Mouse (Mus musculus) bone marrow, adult 2 months (tissue): ENCODE results near the gene Cubn. TPM values are rescaled to one million over a fixed set of nuclear protein-coding genes. Genes with fewer than 3 reads are reported as not detected.

Experiments
- H3K27ac ChIP-seq: fragments of 200-500 bp; 2 replicates; pipeline ENCODE4 v1.5.1; 2012; ENCODE audit warnings: low read depth, mild to moderate bottlenecking, control low read depth, inconsistent platforms, low read length; ENCODE audit not compliant: control insufficient read depth, poor library complexity, insufficient read depth
- H3K4me1 ChIP-seq: fragments of 200-500 bp; 2 replicates; pipeline ENCODE4 v1.6.1; 2011; ENCODE audit warnings: low read length; ENCODE audit not compliant: control insufficient read depth, insufficient read depth
- H3K4me3 ChIP-seq: fragments of 200-500 bp; replicated peaks from 2 replicates; pipeline ENCODE3; 2011; ENCODE audit warnings: mild to moderate bottlenecking, low read depth, low read length, control low read depth; ENCODE audit not compliant: control insufficient read depth
- CTCF ChIP-seq: fragments of 200-500 bp; IDR thresholded peaks from 2 replicates; pipeline ENCODE4 v1.5.1; 2011; ENCODE audit warnings: low read length, control low read depth; ENCODE audit not compliant: control insufficient read depth, insufficient read depth
- POLR2A ChIP-seq: fragments of 200-500 bp; IDR thresholded peaks from 2 replicates; pipeline ENCODE4 v1.6.1; 2011; ENCODE audit warnings: low read depth, mild to moderate bottlenecking, control low read depth, low read length, borderline replicate concordance; ENCODE audit not compliant: control insufficient read depth
- WGBS: fragments of 180-500 bp; shearing (Covaris S2); methylation state at CpG from one replicate; pipeline ENCODE4 v1.1.7; 2018; 5-methylcytosine and 5-hydroxymethylcytosine counted together
- polyA plus RNA-seq: library from polyadenylated mRNA; stranded (reverse); fragments of >200 nt; gene quantifications from 2 replicates; pipeline ENCODE4 v1.2.4, GENCODE M21; 2011; ENCODE audit warnings: low replicate concordance; ENCODE audit not compliant: missing spikeins, insufficient read depth, insufficient read length

Gene Cubn
- polyA plus RNA-seq, 1 experiment, result 0.30 TPM

GRCm38 (mm10) chr2:13275874-13276273, 215.7 kb downstream of the Cubn start:
- no peak overlapping the region for H3K27ac ChIP-seq
- TF ChIP-seq POLR2A (no peak), CTCF (peak; percentile 40; the same call in 1 of the 2 replicates)
- H3K4me3 ChIP-seq, result no peak overlapping the region
- WGBS, result 84% methylated on average over 7 of the region's 7 CpGs
- H3K4me1 ChIP-seq, result no peaks in the 10 kb centered on the region; the same call in 1 of the 2 replicates

- H3K4me1 ChIP-seq, result no peaks in the 10 kb centered on the region; the same call in 1 of the 2 replicates
- WGBS, result under 1% methylated on average over 37 of the region's 37 CpGs
- TF ChIP-seq CTCF, result peak; percentile 10; the same call in 1 of the 2 replicates
- TF ChIP-seq POLR2A, result peak; percentile 58; the same call in 1 of the 2 replicates
Observed at GRCm38 (mm10) chr2:13271165-13271957, 220.3 kb downstream of the Cubn start, which contains the start of gene Rsu1. TSS of gene Rsu1 (minus strand) at chr2:13271415.

GRCm38 (mm10) chr2:13270736-13271135, 220.9 kb downstream of the Cubn start:
- Histone ChIP-seq H3K4me1 (no peaks in the 10 kb centered on the region; the same call in 1 of the 2 replicates), H3K4me3 (peak overlapping the region; percentile 97), H3K27ac (peak overlapping the region; percentile 12; the same call in 1 of the 2 replicates)
- WGBS, result 8% methylated on average over 8 of the region's 8 CpGs
- no peak for TF ChIP-seq POLR2A
- TF ChIP-seq CTCF, result no peak

More at GRCm38 (mm10) chr2:13271165-13271957, 220.3 kb downstream of the Cubn start, which contains the start of gene Rsu1:
- H3K27ac ChIP-seq, result peak within 1 kb of the TSS; percentile 37; the same call in 1 of the 2 replicates
- peak within 1 kb of the TSS; percentile 97 for H3K4me3 ChIP-seq

- Histone ChIP-seq H3K4me3 (no peak overlapping the region), H3K4me1 (no peaks in the 10 kb centered on the region; the same call in 1 of the 2 replicates), H3K27ac (no peak overlapping the region)
- TF ChIP-seq CTCF, result no peak
- no peak for TF ChIP-seq POLR2A
- WGBS, result 69% methylated on average over 4 of the region's 4 CpGs
Observed at GRCm38 (mm10) chr2:13268681-13269293, 222.8 kb downstream of the Cubn start.

- no peak overlapping the region for H3K4me3 ChIP-seq
- no peaks in the 10 kb centered on the region; the same call in 1 of the 2 replicates for H3K4me1 ChIP-seq
- H3K27ac ChIP-seq, result no peak overlapping the region
- TF ChIP-seq POLR2A (no peak), CTCF (peak; percentile 41)
- whole genome bisulfite sequencing, result 56% methylated on average over 4 of the region's 4 CpGs
Observed at GRCm38 (mm10) chr2:13264875-13265274, 226.7 kb downstream of the Cubn start.

- 8% methylated on average over 4 of the region's 4 CpGs for WGBS
- no peak for TF ChIP-seq POLR2A
- no peak for TF ChIP-seq CTCF
- no peak overlapping the region for H3K4me3 ChIP-seq
- no peak overlapping the region for H3K27ac ChIP-seq
- H3K4me1 ChIP-seq, result no peaks in the 10 kb centered on the region
Observed at GRCm38 (mm10) chr2:13263150-13263549, 228.5 kb downstream of the Cubn start.

GRCm38 (mm10) chr2:13258606-13259005, 233.0 kb downstream of the Cubn start:
- Histone ChIP-seq H3K4me1 (no peaks in the 10 kb centered on the region), H3K27ac (no peak overlapping the region), H3K4me3 (no peak overlapping the region)
- TF ChIP-seq CTCF, result no peak
- no peak for TF ChIP-seq POLR2A
- WGBS, result 70% methylated on average over 2 of the region's 2 CpGs

- Histone ChIP-seq H3K4me1 (no peaks in the 10 kb centered on the region), H3K27ac (no peak overlapping the region), H3K4me3 (no peak overlapping the region)
- no peak for TF ChIP-seq CTCF
- no peak for TF ChIP-seq POLR2A
- WGBS, result 82% methylated on average over 9 of the region's 9 CpGs
Observed at GRCm38 (mm10) chr2:13240711-13241110, 250.9 kb downstream of the Cubn start.
